Mouse (Mus musculus): ENCODE measurements around the gene Fam189b. TPM values are rescaled to one million over a fixed set of nuclear protein-coding genes. Genes with fewer than 3 reads are reported as not detected.
A peak's percentile ranks its signal among the peaks of the same experiment; 100 is the strongest.

The Fam189b gene
- polyA plus RNA-seq, 1 experiment from 2014 or later = 35.2 TPM

GRCm38 (mm10) chr3:89237682-89238081, 54.7 kb downstream of the Fam189b start:
- Histone ChIP-seq H3K4me1 (no peaks in the 10 kb centered on the region), H3K4me2 (replicated peaks) (no peak overlapping the region), H3K9me3 (no peaks in the 10 kb centered on the region), H3K27ac (no peak overlapping the region), H3K27me3 (no peaks in the 10 kb centered on the region), H3K9ac (no peak overlapping the region), H3K36me3 (peaks cover 77% of the 10 kb centered on the region), H3K4me3 (no peak overlapping the region)
- ATAC-seq (ENCODE audit: low FRiP score, low read depth) = no peak
- WGBS = 92% methylated on average over 21 of the region's 21 CpGs

- Histone ChIP-seq H3K4me1 (peaks cover 4% of the 10 kb centered on the region), H3K4me2 (replicated peaks) (no peak overlapping the region), H3K27me3 (no peaks in the 10 kb centered on the region), H3K36me3 (peaks cover 77% of the 10 kb centered on the region), H3K9me3 (no peaks in the 10 kb centered on the region), H3K27ac (no peak overlapping the region), H3K9ac (no peak overlapping the region), H3K4me3 (no peak overlapping the region)
- no peak for ATAC-seq (ENCODE audit: low FRiP score, low read depth)
- 77% methylated on average over 11 of the region's 12 CpGs for WGBS
Measured at GRCm38 (mm10) chr3:89238494-89238893, 55.6 kb downstream of the Fam189b start.

MicroRNAs encoded within 50 kb of the gene (microRNA counts, 519-probe panel; counts per million panel counts)
- microRNA mmu-miR-92b = not detected

Small RNA genes within 50 kb of the gene (microRNA-seq; reads per million reads assigned to microRNA genes)
- 255 reads per million, percentile 64 among the genes with 10 or more reads in this experiment for gene Mir92b

Other genes with a start within 250 kb of the Fam189b start
- 26.7 and 27.1 TPM in 2 replicates for gene Ash1l, start 232.5 kb upstream of the Fam189b start, polyA plus RNA-seq (2015; fragmentation: Nextera tagmentation; extraction: Ambion mirVana)
- 147 and 151 TPM in 2 replicates for gene Dap3, start 232.0 kb upstream of the Fam189b start, polyA plus RNA-seq (2015; fragmentation: Nextera tagmentation; extraction: Ambion mirVana)
- 30.9 and 32.7 TPM in 2 replicates for gene Rusc1, start 89.8 kb upstream of the Fam189b start, polyA plus RNA-seq (2015; fragmentation: Nextera tagmentation; extraction: Ambion mirVana)
- not detected in 2 replicates for gene Gm43738, start 82.0 kb upstream of the Fam189b start, polyA plus RNA-seq (2015; fragmentation: Nextera tagmentation; extraction: Ambion mirVana)
- gene Fdps, start 81.2 kb upstream of the Fam189b start, polyA plus RNA-seq (2015; fragmentation: Nextera tagmentation; extraction: Ambion mirVana) = 194 and 207 TPM in 2 replicates
- gene Pklr, start 47.0 kb upstream of the Fam189b start, polyA plus RNA-seq (2015; fragmentation: Nextera tagmentation; extraction: Ambion mirVana) = 0.33 and 0.68 TPM in 2 replicates
- 2.0 and 3.0 TPM in 2 replicates for gene Hcn3, start 22.9 kb upstream of the Fam189b start, polyA plus RNA-seq (2015; fragmentation: Nextera tagmentation; extraction: Ambion mirVana)
- gene Clk2, start 18.3 kb upstream of the Fam189b start, polyA plus RNA-seq (2015; fragmentation: Nextera tagmentation; extraction: Ambion mirVana) = 32.3 and 36.6 TPM in 2 replicates
- 115 and 119 TPM in 2 replicates for gene Scamp3, start 5.7 kb upstream of the Fam189b start, polyA plus RNA-seq (2015; fragmentation: Nextera tagmentation; extraction: Ambion mirVana)
- gene Gba, start 19.8 kb downstream of the Fam189b start, polyA plus RNA-seq (2015; fragmentation: Nextera tagmentation; extraction: Ambion mirVana) = 35.6 and 40.2 TPM in 2 replicates
- 63.7 and 69.8 TPM in 2 replicates for gene Thbs3, start 32.0 kb downstream of the Fam189b start, polyA plus RNA-seq (2015; fragmentation: Nextera tagmentation; extraction: Ambion mirVana)
- 202 and 205 TPM in 2 replicates for gene Mtx1, start 43.9 kb downstream of the Fam189b start, polyA plus RNA-seq (2015; fragmentation: Nextera tagmentation; extraction: Ambion mirVana)
- gene Muc1, start 45.9 kb downstream of the Fam189b start, polyA plus RNA-seq (2015; fragmentation: Nextera tagmentation; extraction: Ambion mirVana) = 0.64 and 1.1 TPM in 2 replicates
- gene Krtcap2, start 62.8 kb downstream of the Fam189b start, polyA plus RNA-seq (2015; fragmentation: Nextera tagmentation; extraction: Ambion mirVana) = 332 and 333 TPM in 2 replicates
- 6.1 and 6.8 TPM in 2 replicates for gene Trim46, start 63.2 kb downstream of the Fam189b start, polyA plus RNA-seq (2015; fragmentation: Nextera tagmentation; extraction: Ambion mirVana)
- 120 and 126 TPM in 2 replicates for gene Dpm3, start 76.2 kb downstream of the Fam189b start, polyA plus RNA-seq (2015; fragmentation: Nextera tagmentation; extraction: Ambion mirVana)
- gene Slc50a1, start 87.4 kb downstream of the Fam189b start, polyA plus RNA-seq (2015; fragmentation: Nextera tagmentation; extraction: Ambion mirVana) = 85.5 and 88.8 TPM in 2 replicates
- 44.0 and 46.2 TPM in 2 replicates for gene Efna1, start 98.0 kb downstream of the Fam189b start, polyA plus RNA-seq (2015; fragmentation: Nextera tagmentation; extraction: Ambion mirVana)
- gene Efna3, start 139.8 kb downstream of the Fam189b start, polyA plus RNA-seq (2015; fragmentation: Nextera tagmentation; extraction: Ambion mirVana) = 27.4 and 30.6 TPM in 2 replicates
- gene Efna4, start 154.9 kb downstream of the Fam189b start, polyA plus RNA-seq (2015; fragmentation: Nextera tagmentation; extraction: Ambion mirVana) = 49.0 and 51.6 TPM in 2 replicates
- 50.3 and 52.2 TPM in 2 replicates for gene Adam15, start 166.9 kb downstream of the Fam189b start, polyA plus RNA-seq (2015; fragmentation: Nextera tagmentation; extraction: Ambion mirVana)
- 0.27 and 0.34 TPM in 2 replicates for gene Dcst2, start 178.8 kb downstream of the Fam189b start, polyA plus RNA-seq (2015; fragmentation: Nextera tagmentation; extraction: Ambion mirVana)
- 0.38 and 0.51 TPM in 2 replicates for gene Dcst1, start 182.1 kb downstream of the Fam189b start, polyA plus RNA-seq (2015; fragmentation: Nextera tagmentation; extraction: Ambion mirVana)
- gene Zbtb7b, start 211.6 kb downstream of the Fam189b start, polyA plus RNA-seq (2015; fragmentation: Nextera tagmentation; extraction: Ambion mirVana) = 1.1 and 2.0 TPM in 2 replicates
- not detected in 2 replicates for gene Lenep, start 219.7 kb downstream of the Fam189b start, polyA plus RNA-seq (2015; fragmentation: Nextera tagmentation; extraction: Ambion mirVana)
- 27.1 and 28.2 TPM in 2 replicates for gene Flad1, start 228.7 kb downstream of the Fam189b start, polyA plus RNA-seq (2015; fragmentation: Nextera tagmentation; extraction: Ambion mirVana)
- gene Cks1b, start 235.2 kb downstream of the Fam189b start, polyA plus RNA-seq (2015; fragmentation: Nextera tagmentation; extraction: Ambion mirVana) = 508 and 542 TPM in 2 replicates
- gene Shc1, start 235.3 kb downstream of the Fam189b start, polyA plus RNA-seq (2015; fragmentation: Nextera tagmentation; extraction: Ambion mirVana) = 102 and 108 TPM in 2 replicates
- 49.7 and 50.3 TPM in 2 replicates for gene Pygo2, start 247.1 kb downstream of the Fam189b start, polyA plus RNA-seq (2015; fragmentation: Nextera tagmentation; extraction: Ambion mirVana)